Mouse (Mus musculus) heart, embryonic 10.5 days (tissue): Measurements from ENCODE around the gene Slc25a30. TPM values are rescaled to one million over a fixed set of nuclear protein-coding genes. Genes with fewer than 3 reads are reported as not detected.

Experiments used
- DNase-seq: peaks from one replicate; pipeline ENCODE4 v3.0.0-alpha.2; 2017; ENCODE audit warnings: low spot score
- H3K27ac ChIP-seq: fragments of 300-500 bp; sonication (generic); 2 replicates; pipeline ENCODE4 v1.5.1; 2016; ENCODE audit warnings: mild to moderate bottlenecking
- H3K27me3 ChIP-seq: fragments of 300-500 bp; sonication (generic); 2 replicates; pipeline ENCODE4 v1.6.1; 2016; ENCODE audit warnings: mild to moderate bottlenecking; ENCODE audit not compliant: poor library complexity, insufficient read depth, severe bottlenecking
- H3K36me3 ChIP-seq: fragments of 300-500 bp; sonication (generic); 2 replicates; pipeline ENCODE4 v1.6.1; 2016; ENCODE audit warnings: mild to moderate bottlenecking, moderate library complexity
- H3K4me1 ChIP-seq: fragments of 300-500 bp; sonication (generic); 2 replicates; pipeline ENCODE4 v1.6.1; 2016; ENCODE audit warnings: mild to moderate bottlenecking
- H3K4me3 ChIP-seq: fragments of 300-500 bp; sonication (generic); 2 replicates; pipeline ENCODE4 v1.5.1; 2016; ENCODE audit warnings: mild to moderate bottlenecking, moderate library complexity
- H3K9me3 ChIP-seq: fragments of 300-500 bp; sonication (generic); 2 replicates; pipeline ENCODE4 v1.6.1; 2016; ENCODE audit warnings: mild to moderate bottlenecking, moderate library complexity
- WGBS: fragments of 180-500 bp; shearing (Covaris S2); methylation state at CpG from one replicate; pipeline ENCODE4 v1.1.7; 2016; 5-methylcytosine and 5-hydroxymethylcytosine counted together
- polyA plus RNA-seq: library from polyadenylated mRNA; unstranded; fragments of >200 nt; fragmentation: Nextera tagmentation; extraction: Ambion mirVana; gene quantifications from 2 replicates; pipeline ENCODE4 v1.2.1, GENCODE M21; 2016

Gene Slc25a30
- polyA plus RNA-seq, 1 experiment from 2014 or later, result 5.2 TPM

GRCm38 (mm10) chr14:75820007-75820406 is 33.2 kb upstream of the Slc25a30 start:
- H3K27me3 ChIP-seq, result no peaks in the 10 kb centered on the region
- no peaks in the 10 kb centered on the region for H3K9me3 ChIP-seq
- DNase-seq, result no peak
- no peaks in the 10 kb centered on the region for H3K36me3 ChIP-seq
- no peak overlapping the region for H3K27ac ChIP-seq
- no peak overlapping the region for H3K4me3 ChIP-seq
- H3K4me1 ChIP-seq, result no peaks in the 10 kb centered on the region
- WGBS, result 82% methylated on average over 5 of the region's 5 CpGs

GRCm38 (mm10) chr14:75819341-75819740 is 32.5 kb upstream of the Slc25a30 start:
- no peak for DNase-seq
- Histone ChIP-seq H3K4me1 (no peaks in the 10 kb centered on the region), H3K27ac (no peak overlapping the region), H3K9me3 (no peaks in the 10 kb centered on the region), H3K27me3 (no peaks in the 10 kb centered on the region), H3K36me3 (no peaks in the 10 kb centered on the region), H3K4me3 (no peak overlapping the region)
- WGBS, result 92% methylated on average over 2 of the region's 2 CpGs

- Histone ChIP-seq H3K9me3 (no peaks in the 10 kb centered on the region), H3K4me1 (no peaks in the 10 kb centered on the region), H3K36me3 (no peaks in the 10 kb centered on the region), H3K27me3 (no peaks in the 10 kb centered on the region), H3K27ac (no peak overlapping the region), H3K4me3 (no peak overlapping the region)
- WGBS, result 77% methylated on average over 2 of the region's 2 CpGs
- no peak for DNase-seq
These were observed 31.7 kb upstream of the Slc25a30 start for GRCm38 (mm10) chr14:75818528-75818927.

- Histone ChIP-seq H3K9me3 (no peaks in the 10 kb centered on the region), H3K4me1 (peaks cover 9% of the 10 kb centered on the region; the same call in 1 of the 2 replicates), H3K27me3 (no peaks in the 10 kb centered on the region), H3K36me3 (no peaks in the 10 kb centered on the region), H3K27ac (no peak overlapping the region), H3K4me3 (no peak overlapping the region)
- 79% methylated on average over 6 of the region's 6 CpGs for WGBS
- DNase-seq, result no peak
These were observed 23.1 kb upstream of the Slc25a30 start for GRCm38 (mm10) chr14:75809931-75810330.

- no peak for DNase-seq
- Histone ChIP-seq H3K27me3 (no peaks in the 10 kb centered on the region), H3K4me1 (peaks cover 18% of the 10 kb centered on the region), H3K9me3 (no peaks in the 10 kb centered on the region), H3K36me3 (no peaks in the 10 kb centered on the region), H3K4me3 (no peak overlapping the region), H3K27ac (no peak overlapping the region; the same call in 1 of the 2 replicates)
- 61% methylated on average over 8 of the region's 8 CpGs for WGBS
These were observed 21.0 kb upstream of the Slc25a30 start for GRCm38 (mm10) chr14:75807800-75808199.

GRCm38 (mm10) chr14:75797769-75798386 is 11.0 kb upstream of the Slc25a30 start:
- no peak overlapping the region for H3K4me3 ChIP-seq
- no peaks in the 10 kb centered on the region for H3K27me3 ChIP-seq
- H3K4me1 ChIP-seq, result peaks cover 13% of the 10 kb centered on the region
- H3K36me3 ChIP-seq, result no peaks in the 10 kb centered on the region
- no peaks in the 10 kb centered on the region for H3K9me3 ChIP-seq
- WGBS, result 33% methylated on average over 5 of the region's 5 CpGs
- H3K27ac ChIP-seq, result no peak overlapping the region
- no peak for DNase-seq

- Histone ChIP-seq H3K27ac (no peak overlapping the region), H3K9me3 (no peaks in the 10 kb centered on the region), H3K36me3 (no peaks in the 10 kb centered on the region), H3K4me1 (peaks cover 4% of the 10 kb centered on the region; the same call in 1 of the 2 replicates), H3K27me3 (no peaks in the 10 kb centered on the region), H3K4me3 (no peak overlapping the region)
- DNase-seq, result no peak
- 81% methylated on average over 4 of the region's 4 CpGs for whole genome bisulfite sequencing
These were observed 9.1 kb upstream of the Slc25a30 start for GRCm38 (mm10) chr14:75795918-75796317.

GRCm38 (mm10) chr14:75794726-75795125 is 7.9 kb upstream of the Slc25a30 start:
- no peak for DNase-seq
- 73% methylated on average over 5 of the region's 5 CpGs for whole genome bisulfite sequencing
- Histone ChIP-seq H3K4me1 (peaks cover 4% of the 10 kb centered on the region; the same call in 1 of the 2 replicates), H3K36me3 (no peaks in the 10 kb centered on the region), H3K4me3 (no peak overlapping the region), H3K9me3 (no peaks in the 10 kb centered on the region), H3K27me3 (no peaks in the 10 kb centered on the region), H3K27ac (no peak overlapping the region)

- 81% methylated on average over 6 of the region's 6 CpGs for WGBS
- H3K36me3 ChIP-seq, result no peaks in the 10 kb centered on the region
- no peak overlapping the region for H3K4me3 ChIP-seq
These were observed 7.5 kb upstream of the Slc25a30 start for GRCm38 (mm10) chr14:75794324-75794723.

GRCm38 (mm10) chr14:75793110-75793509 is 6.3 kb upstream of the Slc25a30 start:
- Histone ChIP-seq H3K4me1 (peaks cover 7% of the 10 kb centered on the region), H3K36me3 (no peaks in the 10 kb centered on the region)
- 87% methylated on average over 4 of the region's 4 CpGs for WGBS

More at GRCm38 (mm10) chr14:75794324-75794723, 7.5 kb upstream of the Slc25a30 start:
- no peak overlapping the region for H3K27ac ChIP-seq
- no peak for DNase-seq
- H3K27me3 ChIP-seq, result no peaks in the 10 kb centered on the region
- peaks cover 5% of the 10 kb centered on the region for H3K4me1 ChIP-seq
- no peaks in the 10 kb centered on the region for H3K9me3 ChIP-seq

GRCm38 (mm10) chr14:75791372-75791771 is 4.5 kb upstream of the Slc25a30 start:
- no peaks in the 10 kb centered on the region for H3K9me3 ChIP-seq

More at GRCm38 (mm10) chr14:75793110-75793509, 6.3 kb upstream of the Slc25a30 start:
- H3K9me3 ChIP-seq, result no peaks in the 10 kb centered on the region
- no peak overlapping the region for H3K4me3 ChIP-seq
- H3K27ac ChIP-seq, result no peak overlapping the region
- H3K27me3 ChIP-seq, result peaks cover 11% of the 10 kb centered on the region
- no peak for DNase-seq

GRCm38 (mm10) chr14:75790411-75790996 is 3.7 kb upstream of the Slc25a30 start:
- Histone ChIP-seq H3K9me3 (no peaks in the 10 kb centered on the region), H3K27me3 (peaks cover 16% of the 10 kb centered on the region), H3K36me3 (no peaks in the 10 kb centered on the region), H3K27ac (no peak overlapping the region), H3K4me3 (no peak overlapping the region), H3K4me1 (peaks cover 7% of the 10 kb centered on the region)
- WGBS, result 82% methylated on average over 3 of the region's 3 CpGs
- DNase-seq, result no peak

More at GRCm38 (mm10) chr14:75791372-75791771, 4.5 kb upstream of the Slc25a30 start:
- Histone ChIP-seq H3K4me3 (no peak overlapping the region), H3K27ac (no peak overlapping the region), H3K36me3 (no peaks in the 10 kb centered on the region), H3K4me1 (peaks cover 7% of the 10 kb centered on the region), H3K27me3 (peaks cover 16% of the 10 kb centered on the region)
- WGBS, result 79% methylated on average over 3 of the region's 3 CpGs
- DNase-seq, result no peak

- Histone ChIP-seq H3K27me3 (peaks cover 16% of the 10 kb centered on the region), H3K9me3 (no peaks in the 10 kb centered on the region), H3K4me3 (no peak overlapping the region), H3K27ac (no peak overlapping the region), H3K4me1 (peaks cover 3% of the 10 kb centered on the region; the same call in 1 of the 2 replicates), H3K36me3 (no peaks in the 10 kb centered on the region)
- no peak for DNase-seq
- 67% methylated on average over 6 of the region's 6 CpGs for WGBS
These were observed 2.5 kb upstream of the Slc25a30 start for GRCm38 (mm10) chr14:75789291-75789690.
